Mouse (Mus musculus): Measurements from ENCODE around the gene Lmo4.

GRCm38 (mm10) chr3:144178937-144179336, 26.1 kb downstream of the Lmo4 start:
- TF ChIP-seq POLR2A (IDR thresholded peaks at IDR 0.05; ENCODE audit: insufficient read depth, low read depth, low read length) (no peak), CTCF (IDR thresholded peaks at IDR 0.05; ENCODE audit: insufficient read depth, low read depth, low read length) (no peak)
